Mouse (Mus musculus) ovary, adult 18-20 months (tissue): ENCODE results near the gene Smg5.
A peak's percentile ranks its signal among the peaks of the same experiment; 100 is the strongest.
"Not testable (repeated sequence)": the region's sequence is repeated elsewhere in the genome, so short reads cannot be mapped to it uniquely, and the experiment has no call there.

Experiments
- DNase-seq: peaks from one replicate; pipeline ENCODE4 v3.0.0; 2022; ENCODE audit warnings: low spot score, mixed read lengths

Smg5 gene

GRCm38 (mm10) chr3:88354396-88355165 lies 18.5 kb downstream of the Smg5 start:
- peak; percentile 65 for DNase-seq

- DNase-seq = no peak
These were observed 23.5 kb downstream of the Smg5 start for GRCm38 (mm10) chr3:88359584-88359983.

GRCm38 (mm10) chr3:88359989-88360388 lies 23.9 kb downstream of the Smg5 start:
- no peak for DNase-seq

GRCm38 (mm10) chr3:88361096-88361495 lies 25.0 kb downstream of the Smg5 start:
- no peak for DNase-seq

GRCm38 (mm10) chr3:88361612-88362313 lies 25.7 kb downstream of the Smg5 start:
- no peak for DNase-seq

GRCm38 (mm10) chr3:88363700-88364099 lies 27.6 kb downstream of the Smg5 start:
- DNase-seq = no peak

GRCm38 (mm10) chr3:88364337-88364736 lies 28.3 kb downstream of the Smg5 start, which contains the start of gene Paqr6:
TSS of gene Paqr6 (plus strand) at chr3:88364584.
- DNase-seq = peak; percentile 63

GRCm38 (mm10) chr3:88365705-88366361 lies 29.8 kb downstream of the Smg5 start:
- no peak for DNase-seq

- DNase-seq = not testable (repeated sequence)
These were observed 30.9 kb downstream of the Smg5 start for GRCm38 (mm10) chr3:88366830-88367428.

- not testable (repeated sequence) for DNase-seq
These were observed 31.5 kb downstream of the Smg5 start for GRCm38 (mm10) chr3:88367517-88367916.

- DNase-seq = not testable (repeated sequence)
These were observed 32.5 kb downstream of the Smg5 start for GRCm38 (mm10) chr3:88368511-88368910.

- not testable (repeated sequence) for DNase-seq
These were observed 36.6 kb downstream of the Smg5 start, which contains the start of gene Bglap3 for GRCm38 (mm10) chr3:88372643-88373042. TSS of gene Bglap3 (minus strand) at chr3:88372743.

GRCm38 (mm10) chr3:88375750-88376626 lies 39.9 kb downstream of the Smg5 start:
- DNase-seq = not testable (repeated sequence)

GRCm38 (mm10) chr3:88376644-88377043 lies 40.6 kb downstream of the Smg5 start:
- not testable (repeated sequence) for DNase-seq

- not testable (repeated sequence) for DNase-seq
These were observed 42.5 kb downstream of the Smg5 start, which contains the start of gene Bglap2 for GRCm38 (mm10) chr3:88378599-88378998. TSS of gene Bglap2 (minus strand) at chr3:88378699.

GRCm38 (mm10) chr3:88381389-88382315 lies 45.6 kb downstream of the Smg5 start:
- not testable (repeated sequence) for DNase-seq

- DNase-seq = not testable (repeated sequence)
These were observed 46.3 kb downstream of the Smg5 start for GRCm38 (mm10) chr3:88382383-88382782.

GRCm38 (mm10) chr3:88384364-88384763 lies 48.3 kb downstream of the Smg5 start, which contains the start of gene Bglap:
TSS of gene Bglap (minus strand) at chr3:88384464.
- DNase-seq = no peak

GRCm38 (mm10) chr3:88393776-88394375 lies 57.8 kb downstream of the Smg5 start:
- no peak for DNase-seq
